Mouse (Mus musculus) liver, adult 2 months (tissue): ENCODE results near the gene Rap1gap2. TPM values are rescaled to one million over a fixed set of nuclear protein-coding genes. Genes with fewer than 3 reads are reported as not detected.

Experiments used
- DNase-seq: peaks from one replicate; pipeline ENCODE4 v3.0.0-alpha.2; 2011; ENCODE audit warnings: low read depth, low spot score; ENCODE audit errors: extremely low read depth
- H3K27ac ChIP-seq: fragments of 200-500 bp; replicated peaks from 2 replicates; pipeline ENCODE4 v1.5.1; 2012; ENCODE audit warnings: low read depth, mild to moderate bottlenecking, control low read depth, inconsistent platforms, low read length; ENCODE audit not compliant: insufficient read depth
- H3K27me3 ChIP-seq: fragments of 200-500 bp; 2 replicates; pipeline ENCODE4 v1.6.1; 2012; ENCODE audit warnings: mild to moderate bottlenecking, moderate library complexity, low read length, inconsistent platforms; ENCODE audit not compliant: control insufficient read depth, insufficient read depth
- H3K36me3 ChIP-seq: fragments of 200-500 bp; 2 replicates; pipeline ENCODE4 v1.6.1; 2012; ENCODE audit warnings: low read length, inconsistent platforms; ENCODE audit not compliant: control insufficient read depth, insufficient read depth
- H3K4me1 ChIP-seq: fragments of 200-500 bp; 2 replicates; pipeline ENCODE4 v1.6.1; 2011; ENCODE audit warnings: low read length; ENCODE audit not compliant: control insufficient read depth, insufficient read depth
- H3K4me3 ChIP-seq: fragments of 200-500 bp; 2 replicates; pipeline ENCODE4 v1.5.1; 2011; ENCODE audit warnings: low read depth, mild to moderate bottlenecking, control low read depth, low read length, moderate library complexity; ENCODE audit not compliant: insufficient read depth
- H3K79me2 ChIP-seq: fragments of 200-500 bp; 2 replicates; pipeline ENCODE4 v1.6.1; 2012; ENCODE audit warnings: inconsistent platforms, mild to moderate bottlenecking, low read length, moderate library complexity; ENCODE audit not compliant: control insufficient read depth, insufficient read depth
- H3K9ac ChIP-seq: fragments of 200-500 bp; 2 replicates; pipeline ENCODE4 v1.6.1; 2012; ENCODE audit warnings: low read depth, mild to moderate bottlenecking, control low read depth, inconsistent platforms, low read length
- CTCF ChIP-seq: fragments of 200-500 bp; IDR thresholded peaks from 2 replicates; pipeline ENCODE4 v1.5.1; 2011; ENCODE audit warnings: low read depth, low read length, control low read depth
- POLR2A ChIP-seq: fragments of 200-500 bp; IDR thresholded peaks from 2 replicates; pipeline ENCODE4 v1.6.1; 2011; ENCODE audit warnings: low read length, control low read depth; ENCODE audit not compliant: insufficient read depth; ENCODE audit errors: extremely low read depth
- WGBS: fragments of 180-500 bp; shearing (Covaris S2); methylation state at CpG from one replicate; pipeline ENCODE4 v1.1.7; 2018; 5-methylcytosine and 5-hydroxymethylcytosine counted together
- polyA plus RNA-seq: library from polyadenylated mRNA; depleted of rRNA; stranded (reverse); fragments of >200 nt; gene quantifications from 2 replicates; pipeline ENCODE4 v1.2.3, GENCODE M21; 2012
- total RNA-seq: library from RNA; depleted of rRNA; stranded (reverse); fragments of >200 nt; gene quantifications from 2 replicates; pipeline ENCODE4 v1.2.3, GENCODE M21; 2014

The Rap1gap2 gene
- total and polyA plus RNA-seq, 2 experiments = 0.46 to 0.48 TPM

GRCm38 (mm10) chr11:74395583-74395982 is 215.1 kb downstream of the Rap1gap2 start:
- no peak for TF ChIP-seq POLR2A
- TF ChIP-seq CTCF = no peak
- no peaks in the 10 kb centered on the region for H3K27me3 ChIP-seq
- no peak for DNase-seq
- H3K4me1 ChIP-seq = no peaks in the 10 kb centered on the region
- no peak overlapping the region for H3K9ac ChIP-seq
- H3K4me3 ChIP-seq = no peak overlapping the region
- H3K36me3 ChIP-seq = no peaks in the 10 kb centered on the region
- H3K79me2 ChIP-seq = no peaks in the 10 kb centered on the region
- 84% methylated on average over 18 of the region's 18 CpGs for WGBS
- no peak overlapping the region for H3K27ac ChIP-seq

- no peak for DNase-seq
- TF ChIP-seq CTCF = no peak
- no peak for TF ChIP-seq POLR2A
- 46% methylated on average over 5 of the region's 5 CpGs for WGBS
Observed at GRCm38 (mm10) chr11:74393489-74393888, 217.2 kb downstream of the Rap1gap2 start.

GRCm38 (mm10) chr11:74392903-74393302 is 217.8 kb downstream of the Rap1gap2 start:
- Histone ChIP-seq H3K27me3 (no peaks in the 10 kb centered on the region), H3K36me3 (no peaks in the 10 kb centered on the region), H3K9ac (no peak overlapping the region), H3K79me2 (no peaks in the 10 kb centered on the region), H3K27ac (no peak overlapping the region), H3K4me1 (no peaks in the 10 kb centered on the region), H3K4me3 (no peak overlapping the region)
- 88% methylated on average over 6 of the region's 6 CpGs for WGBS
- DNase-seq = no peak
- TF ChIP-seq POLR2A (no peak), CTCF (no peak)

More at GRCm38 (mm10) chr11:74393489-74393888, 217.2 kb downstream of the Rap1gap2 start:
- no peak overlapping the region for H3K4me3 ChIP-seq
- no peaks in the 10 kb centered on the region for H3K27me3 ChIP-seq
- H3K9ac ChIP-seq = no peak overlapping the region
- H3K4me1 ChIP-seq = no peaks in the 10 kb centered on the region
- H3K36me3 ChIP-seq = no peaks in the 10 kb centered on the region
- H3K79me2 ChIP-seq = no peaks in the 10 kb centered on the region
- H3K27ac ChIP-seq = no peak overlapping the region

GRCm38 (mm10) chr11:74391899-74392298 is 218.8 kb downstream of the Rap1gap2 start:
- no peak overlapping the region for H3K27ac ChIP-seq
- no peak overlapping the region for H3K9ac ChIP-seq
- TF ChIP-seq POLR2A (no peak), CTCF (no peak)
- WGBS = 90% methylated on average over 11 of the region's 11 CpGs
- no peak overlapping the region for H3K4me3 ChIP-seq
- DNase-seq = no peak
- no peaks in the 10 kb centered on the region for H3K4me1 ChIP-seq
- no peaks in the 10 kb centered on the region for H3K36me3 ChIP-seq
- H3K79me2 ChIP-seq = no peaks in the 10 kb centered on the region
- H3K27me3 ChIP-seq = no peaks in the 10 kb centered on the region

- Histone ChIP-seq H3K27me3 (no peaks in the 10 kb centered on the region), H3K4me1 (no peaks in the 10 kb centered on the region), H3K36me3 (no peaks in the 10 kb centered on the region), H3K79me2 (no peaks in the 10 kb centered on the region), H3K4me3 (no peak overlapping the region), H3K27ac (no peak overlapping the region), H3K9ac (no peak overlapping the region)
- TF ChIP-seq POLR2A = no peak
- no peak for TF ChIP-seq CTCF
- no peak for DNase-seq
- WGBS = 71% methylated on average over 5 of the region's 5 CpGs
Observed at GRCm38 (mm10) chr11:74387203-74387602, 223.5 kb downstream of the Rap1gap2 start.

- Histone ChIP-seq H3K4me1 (no peaks in the 10 kb centered on the region), H3K79me2 (no peaks in the 10 kb centered on the region), H3K4me3 (no peak overlapping the region), H3K9ac (no peak overlapping the region), H3K27me3 (no peaks in the 10 kb centered on the region), H3K27ac (no peak overlapping the region), H3K36me3 (no peaks in the 10 kb centered on the region)
- DNase-seq = peak; percentile 32
- TF ChIP-seq CTCF (no peak), POLR2A (no peak)
- WGBS = 31% methylated on average over 9 of the region's 9 CpGs
Observed at GRCm38 (mm10) chr11:74385674-74386073, 225.0 kb downstream of the Rap1gap2 start.
